Mouse (Mus musculus) liver, postnatal 0 days (tissue): Measurements from ENCODE around the gene Mpv17l2.

ENCODE experiments used
- CTCF ChIP-seq: sonication (generic); IDR thresholded peaks from 2 replicates; pipeline ENCODE4 v1.5.1; 2016; ENCODE audit warnings: antibody characterized with exemption, low read depth
- EP300 ChIP-seq: IDR thresholded peaks from 2 replicates; pipeline ENCODE4 v1.6.1; 2016; ENCODE audit warnings: antibody characterized with exemption, low read depth, mild to moderate bottlenecking

GRCm38 (mm10) chr8:70765329-70765728 is 4.6 kb upstream of the Mpv17l2 start:
- TF ChIP-seq CTCF = no peak
- no peak for TF ChIP-seq EP300
